Mouse (Mus musculus): ENCODE results near the gene Eif5a2.

Gene Eif5a2

GRCm38 (mm10) chr3:28805301-28806097, 24.4 kb downstream of the Eif5a2 start, which contains the start of gene Rpl22l1:
Gene Rpl22l1 (plus strand): TSS chr3:28805436.
- in situ Hi-C loops (cut with MboI, MseI) = loop anchor here (25.0 kb wide), 2 partner anchors 1618 to 1782 kb away; partner anchors contain the start of genes Actrt3 (in 1 of the 2) and Nceh1 (in 1 of the 2)

GRCm38 (mm10) chr3:28808039-28808643, 27.1 kb downstream of the Eif5a2 start:
- in situ Hi-C loops (cut with MboI, MseI) = loop anchor here (25.0 kb wide), 2 partner anchors 1621 to 1779 kb away; partner anchors contain the start of genes Actrt3 (in 1 of the 2) and Nceh1 (in 1 of the 2)

DNA sequence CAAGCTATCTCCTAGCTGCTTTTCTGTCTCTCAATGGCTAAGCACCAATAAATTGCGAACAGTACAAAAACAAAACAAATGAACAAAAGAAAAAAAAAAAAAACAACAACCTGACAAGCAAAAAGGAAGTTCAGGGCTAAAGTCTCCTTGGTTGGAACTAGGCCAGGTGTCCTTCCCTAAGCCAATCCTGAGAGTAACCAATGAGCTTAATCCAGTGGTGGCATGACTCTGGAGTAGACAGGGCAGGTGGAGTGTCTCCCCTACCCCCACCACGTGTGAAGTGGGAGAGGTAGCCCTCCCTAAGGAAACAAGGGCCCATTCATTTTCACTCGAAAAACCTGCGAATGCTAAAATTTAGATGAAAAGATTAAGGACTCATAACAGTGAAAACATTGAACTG, 30.4 kb downstream of the Eif5a2 start:
- in situ Hi-C loops (cut with MboI, MseI) = loop anchor here (5.0 to 25.0 kb wide), 3 partner anchors 156 to 1776 kb away; partner anchors contain the start of genes Actrt3 (in 1 of the 2) and Nceh1 (in 1 of the 2)

GRCm38 (mm10) chr3:28814361-28814760, 33.3 kb downstream of the Eif5a2 start:
- in situ Hi-C loops (cut with MboI, MseI) = loop anchor here (5.0 to 25.0 kb wide), 3 partner anchors 153 to 1773 kb away; partner anchors contain the start of genes Actrt3 (in 1 of the 2) and Nceh1 (in 1 of the 2)

DNA sequence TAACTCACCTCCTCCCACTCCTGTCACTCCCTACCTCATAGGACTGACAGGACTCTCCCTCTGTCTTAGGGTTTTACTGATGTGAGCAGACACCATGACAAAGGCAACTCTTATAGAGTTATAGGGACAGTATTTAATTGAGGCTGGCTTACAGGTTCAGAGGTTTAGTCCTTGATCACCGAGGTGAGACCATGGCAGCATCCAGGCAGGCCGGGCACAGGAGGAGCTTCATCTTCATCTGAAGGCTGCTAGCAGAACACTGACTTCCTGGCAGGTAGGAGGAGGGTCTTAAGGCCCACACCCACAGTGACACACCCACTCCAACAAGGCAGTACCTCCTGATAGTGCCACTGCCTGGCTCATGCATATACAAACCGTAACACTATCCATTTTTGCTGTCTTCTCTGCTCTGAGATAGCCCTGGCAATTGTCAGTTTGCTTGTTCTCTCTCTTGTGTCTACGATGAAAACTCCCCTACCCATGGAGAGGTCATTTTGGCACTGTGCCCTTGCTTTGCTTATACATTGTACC, 35.0 kb downstream of the Eif5a2 start:
- in situ Hi-C loops (cut with MboI, MseI) = loop anchor here (25.0 kb wide), 2 partner anchors 1629 to 1771 kb away; partner anchors contain the start of genes Actrt3 (in 1 of the 2) and Nceh1 (in 1 of the 2)

GRCm38 (mm10) chr3:28826272-28826671, 45.2 kb downstream of the Eif5a2 start:
- in situ Hi-C loops (cut with MboI, MseI) = no loop called here

- in situ Hi-C loops (cut with MboI, MseI) = no loop called here
Measured at GRCm38 (mm10) chr3:28827605-28828004, 46.5 kb downstream of the Eif5a2 start.

DNA sequence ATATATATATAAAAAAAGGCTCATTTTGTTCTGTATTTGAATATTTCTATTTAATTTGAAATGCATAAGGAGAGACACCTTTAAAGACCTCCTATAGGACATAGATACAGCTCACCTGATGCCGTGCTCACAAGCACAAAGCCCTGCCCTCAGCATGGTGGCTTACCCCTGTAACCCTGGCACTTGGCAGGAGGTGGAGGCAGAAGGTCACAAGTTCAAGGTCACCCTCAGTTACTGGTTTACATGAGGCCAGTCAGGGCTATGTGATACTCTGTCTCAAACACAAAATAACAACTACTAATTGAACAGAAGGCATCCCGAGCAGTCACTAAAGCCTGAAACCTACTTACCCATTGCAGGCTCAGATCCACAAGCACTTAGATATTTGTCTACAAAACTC, 48.4 kb downstream of the Eif5a2 start:
- in situ Hi-C loops (cut with MboI, MseI) = no loop called here

- in situ Hi-C loops (cut with MboI, MseI) = no loop called here
Measured at GRCm38 (mm10) chr3:28836796-28837371, 55.8 kb downstream of the Eif5a2 start.

- in situ Hi-C loops (cut with MboI, MseI) = loop anchor here in 1 of 2 experiments (10.0 kb wide), 1 partner anchor 1887 kb away; no protein-coding TSS in a partner anchor
Measured at GRCm38 (mm10) chr3:28841886-28842649, 61.0 kb downstream of the Eif5a2 start.

DNA sequence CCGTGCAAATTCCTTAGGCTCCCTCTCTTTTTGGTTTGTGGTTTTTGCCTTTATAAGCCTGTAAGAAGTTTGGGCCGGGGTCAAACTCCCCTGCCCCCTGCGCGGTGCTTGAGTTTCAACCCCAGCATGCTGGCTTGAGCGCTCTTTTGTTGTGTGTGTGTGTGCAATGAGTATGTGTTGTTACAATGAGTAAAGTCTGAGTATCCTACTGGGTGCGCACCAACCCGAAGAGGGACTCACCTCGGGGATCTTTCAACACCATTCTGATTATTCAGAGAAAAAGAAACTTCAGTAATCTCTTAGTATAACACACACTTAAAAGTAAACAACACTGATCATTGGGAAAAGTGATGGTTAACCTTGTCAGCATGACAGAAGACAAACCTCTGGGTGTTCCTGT, 62.2 kb downstream of the Eif5a2 start:
- in situ Hi-C loops (cut with MboI, MseI) = loop anchor here in 1 of 2 experiments (10.0 kb wide), 1 partner anchor 1888 kb away; no protein-coding TSS in a partner anchor

DNA sequence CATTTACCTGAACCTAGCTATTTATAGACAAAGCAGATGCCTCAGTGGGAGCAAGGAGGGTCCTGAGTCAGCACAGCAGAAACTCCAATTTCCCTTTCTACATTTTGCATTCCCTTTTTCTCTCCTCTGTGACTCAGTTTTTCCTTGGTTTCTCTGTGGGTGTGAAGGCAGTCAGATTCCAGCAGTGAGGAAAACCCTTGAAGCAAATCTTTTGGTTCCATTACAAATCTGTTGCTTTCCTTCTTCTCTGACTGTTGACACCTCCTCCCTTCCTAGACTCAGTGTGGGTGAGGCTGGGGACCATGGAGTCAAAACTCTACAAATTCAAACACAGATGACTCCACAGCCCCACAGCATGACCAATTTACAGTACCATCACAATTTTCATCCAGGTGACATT, 66.0 kb downstream of the Eif5a2 start:
- in situ Hi-C loops (cut with MboI, MseI) = loop anchor here in 1 of 2 experiments (10.0 kb wide), 1 partner anchor 1892 kb away; no protein-coding TSS in a partner anchor

Measured in T-helper 17 cell (primary cell).